In genomic region chr14:25510987-25511386, GRCm38 (mm10) we compare ENCODE assay signal across 9 mouse cellular contexts. TPM values are rescaled to one million over a fixed set of nuclear protein-coding genes. Genes with fewer than 3 reads are reported as not detected.
DNase-seq lines count a peak whose midpoint lies in the region; ATAC-seq lines count a peak whose summit lies in the region.
"Had no signal": no experiment of that assay in that cellular context is flagged by ENCODE, and none has a peak within 500 bp of the region (broad histone marks: within the 10 kb centered on the region; RNA-seq: fewer than 3 reads in every experiment).

No protein-coding gene starts in this region.

- 48% methylated on average over 7 of the region's 7 CpGs for whole genome bisulfite sequencing in hindbrain, embryonic 16.5 days
- WGBS in neural tube, embryonic 13.5 days: 40% methylated on average over 7 of the region's 7 CpGs

- peak overlapping the region; percentile 8; the same call in 1 of the 2 replicates for H3K27ac ChIP-seq in hindbrain, embryonic 16.5 days (ENCODE audit: low read depth, low read length)
- peak overlapping the region; percentile 68 for H3K27ac ChIP-seq in neural tube, embryonic 13.5 days (replicated peaks)

- no peak for DNase-seq in frontal cortex, postnatal 25 days (ENCODE audit: low spot score in 2 of 2)
- DNase-seq in lung, postnatal 10 days: peak; percentile 49
- DNase-seq in lung, postnatal 14 days: no peak
- no peak for DNase-seq in left cerebral cortex, adult 11 months (ENCODE audit: low spot score)
- DNase-seq: right cerebral cortex, postnatal 14 days had no signal

- H3K9ac ChIP-seq in hindbrain, embryonic 16.5 days (ENCODE audit: low read depth, low read length): peak overlapping the region; percentile 25; the same call in 1 of the 2 replicates
- peak overlapping the region; percentile 1 for H3K9ac ChIP-seq in neural tube, embryonic 13.5 days

- peaks cover 49% of the 10 kb centered on the region for H3K4me1 ChIP-seq in hindbrain, embryonic 16.5 days (ENCODE audit: control insufficient read depth, insufficient read depth, low read depth, low read length)
- peaks cover 77% of the 10 kb centered on the region for H3K4me1 ChIP-seq in neural tube, embryonic 13.5 days (replicated peaks)

- no peaks in the 10 kb centered on the region for H3K27me3 ChIP-seq in hindbrain, embryonic 16.5 days (replicated peaks; ENCODE audit: control insufficient read depth, insufficient read depth, low read length)
- H3K27me3 ChIP-seq in neural tube, embryonic 13.5 days: no peaks in the 10 kb centered on the region

- H3K4me3 ChIP-seq in hindbrain, embryonic 16.5 days (ENCODE audit: low read length): no peak overlapping the region
- no peak overlapping the region for H3K4me3 ChIP-seq in neural tube, embryonic 13.5 days

- no peaks in the 10 kb centered on the region for H3K9me3 ChIP-seq in hindbrain, embryonic 16.5 days (ENCODE audit: control insufficient read depth, low read length)
- no peaks in the 10 kb centered on the region for H3K9me3 ChIP-seq in neural tube, embryonic 13.5 days

- peak; percentile 56 for ATAC-seq in frontal cortex, adult (ENCODE audit: low TSS enrichment)
- ATAC-seq in hindbrain, embryonic 16.5 days: no peak
- ATAC-seq in neural tube, embryonic 13.5 days (ENCODE audit: low read depth): no peak
- ATAC-seq in erythroid progenitor cell, adult 5-6 weeks (replicated peaks; ENCODE audit: low FRiP score, poor library complexity, severe bottlenecking): no peak

- no peak overlapping the region for H3K4me2 ChIP-seq in hindbrain, embryonic 16.5 days (ENCODE audit: low read length)
- H3K4me2 ChIP-seq in neural tube, embryonic 13.5 days: no peak overlapping the region

- H3K36me3 ChIP-seq in hindbrain, embryonic 16.5 days (ENCODE audit: control insufficient read depth, insufficient read depth, low read length): no peaks in the 10 kb centered on the region; the same call in 1 of the 2 replicates
- peaks cover 34% of the 10 kb centered on the region for H3K36me3 ChIP-seq in neural tube, embryonic 13.5 days

RNA-seq across cellular contexts. Expression of gene Zmiz1, which starts 52.0 kb away (rescaled TPM):
- 50.4 and 55.0 TPM in 2 replicates for polyA plus RNA-seq in hindbrain, embryonic 16.5 days (2015; fragmentation: Nextera tagmentation; extraction: Ambion mirVana)
- 57.2 and 66.2 TPM in 2 replicates for polyA plus RNA-seq in neural tube, embryonic 13.5 days (2015; fragmentation: Nextera tagmentation; extraction: Ambion mirVana)
- 20.9 and 36.0 TPM in 2 replicates for total RNA-seq in erythroid progenitor cell, adult 5-6 weeks (2015; ENCODE audit: low replicate concordance)
- total RNA-seq in erythroid progenitor cell, adult 5-6 weeks (2017; ENCODE audit: low replicate concordance): 4.0 and 4.6 TPM in 2 replicates
